Mouse (Mus musculus): ENCODE results near the gene Gstm3.

The Gstm3 gene

GRCm38 (mm10) chr3:107929731-107930130, 39.4 kb downstream of the Gstm3 start:
- no peak for DNase-seq (ENCODE audit: low spot score in 2 of 2)

GRCm38 (mm10) chr3:107929243-107929642, 39.8 kb downstream of the Gstm3 start:
- DNase-seq (ENCODE audit: low spot score in 2 of 2), result no peak

- DNase-seq (ENCODE audit: low spot score in 2 of 2), result no peak
These were observed 40.4 kb downstream of the Gstm3 start for GRCm38 (mm10) chr3:107928691-107929090.

- DNase-seq (ENCODE audit: low spot score in 2 of 2), result no peak
These were observed 41.2 kb downstream of the Gstm3 start for GRCm38 (mm10) chr3:107927841-107928240.

GRCm38 (mm10) chr3:107925335-107925734, 43.7 kb downstream of the Gstm3 start:
- DNase-seq (ENCODE audit: low spot score in 2 of 2), result no peak

- DNase-seq (ENCODE audit: low spot score in 2 of 2), result no peak
These were observed 48.7 kb downstream of the Gstm3 start for GRCm38 (mm10) chr3:107920348-107920747.

GRCm38 (mm10) chr3:107917783-107918408, 51.2 kb downstream of the Gstm3 start:
- DNase-seq (ENCODE audit: low spot score in 2 of 2), result peak; percentile 19 to 24

- no peak for DNase-seq (ENCODE audit: low spot score in 2 of 2)
These were observed 52.0 kb downstream of the Gstm3 start for GRCm38 (mm10) chr3:107917097-107917496.

GRCm38 (mm10) chr3:107916674-107917073, 52.4 kb downstream of the Gstm3 start:
- DNase-seq (ENCODE audit: low spot score in 2 of 2), result no peak
